Mouse (Mus musculus): Measurements from ENCODE around the gene H2al1f.
"Not testable (repeated sequence)": the region's sequence is repeated elsewhere in the genome, so short reads cannot be mapped to it uniquely, and the experiment has no call there.

H2al1f gene

GRCm38 (mm10) chrX:11314858-11315257 lies at the start of gene H2al1f:
TSS of gene H2al1f (plus strand) at chrX:11315158.
- ATAC-seq (ENCODE audit: insufficient number of reproducible peaks, low FRiP score, low TSS enrichment) = not testable (repeated sequence)

GRCm38 (mm10) chrX:11267791-11268190 lies 47.2 kb upstream of the H2al1f start:
- no peak for ATAC-seq (ENCODE audit: insufficient number of reproducible peaks, low FRiP score, low TSS enrichment)

- ATAC-seq (ENCODE audit: insufficient number of reproducible peaks, low FRiP score, low TSS enrichment) = no peak
Observed at GRCm38 (mm10) chrX:11269074-11269473, 45.9 kb upstream of the H2al1f start.

- no peak for ATAC-seq (ENCODE audit: insufficient number of reproducible peaks, low FRiP score, low TSS enrichment)
Observed at GRCm38 (mm10) chrX:11273190-11273589, 41.8 kb upstream of the H2al1f start.

- no peak for ATAC-seq (ENCODE audit: insufficient number of reproducible peaks, low FRiP score, low TSS enrichment)
Observed at GRCm38 (mm10) chrX:11277083-11277482, 37.9 kb upstream of the H2al1f start.

- no peak for ATAC-seq (ENCODE audit: insufficient number of reproducible peaks, low FRiP score, low TSS enrichment)
Observed at GRCm38 (mm10) chrX:11280741-11281140, 34.2 kb upstream of the H2al1f start.

- no peak for ATAC-seq (ENCODE audit: insufficient number of reproducible peaks, low FRiP score, low TSS enrichment)
Observed at GRCm38 (mm10) chrX:11288306-11288882, 26.6 kb upstream of the H2al1f start.

GRCm38 (mm10) chrX:11289244-11289643 lies 25.7 kb upstream of the H2al1f start:
- no peak for ATAC-seq (ENCODE audit: insufficient number of reproducible peaks, low FRiP score, low TSS enrichment)

- not testable (repeated sequence) for ATAC-seq (ENCODE audit: insufficient number of reproducible peaks, low FRiP score, low TSS enrichment)
Observed at GRCm38 (mm10) chrX:11298957-11299356, 16.0 kb upstream of the H2al1f start, which contains the start of gene H2al1a. TSS of gene H2al1a (plus strand) at chrX:11299257.

GRCm38 (mm10) chrX:11302132-11302531 lies 12.8 kb upstream of the H2al1f start, which contains the start of gene H2al1b:
TSS of gene H2al1b (plus strand) at chrX:11302432.
- not testable (repeated sequence) for ATAC-seq (ENCODE audit: insufficient number of reproducible peaks, low FRiP score, low TSS enrichment)

- ATAC-seq (ENCODE audit: insufficient number of reproducible peaks, low FRiP score, low TSS enrichment) = not testable (repeated sequence)
Observed at GRCm38 (mm10) chrX:11305355-11305754, 9.6 kb upstream of the H2al1f start, which contains the start of gene H2al1c. TSS of gene H2al1c (plus strand) at chrX:11305655.

- not testable (repeated sequence) for ATAC-seq (ENCODE audit: insufficient number of reproducible peaks, low FRiP score, low TSS enrichment)
Observed at GRCm38 (mm10) chrX:11308524-11308923, 6.4 kb upstream of the H2al1f start, which contains the start of gene H2al1d. TSS of gene H2al1d (plus strand) at chrX:11308824.

GRCm38 (mm10) chrX:11311634-11312033 lies 3.3 kb upstream of the H2al1f start, which contains the start of gene H2al1e:
TSS of gene H2al1e (plus strand) at chrX:11311934.
- ATAC-seq (ENCODE audit: insufficient number of reproducible peaks, low FRiP score, low TSS enrichment) = not testable (repeated sequence)

GRCm38 (mm10) chrX:11317956-11318355 lies 3.0 kb downstream of the H2al1f start, which contains the start of gene H2al1g:
TSS of gene H2al1g (plus strand) at chrX:11318256.
- ATAC-seq (ENCODE audit: insufficient number of reproducible peaks, low FRiP score, low TSS enrichment) = not testable (repeated sequence)

- ATAC-seq (ENCODE audit: insufficient number of reproducible peaks, low FRiP score, low TSS enrichment) = not testable (repeated sequence)
Observed at GRCm38 (mm10) chrX:11321192-11321591, 6.2 kb downstream of the H2al1f start, which contains the start of gene H2al1h. TSS of gene H2al1h (plus strand) at chrX:11321492.

- not testable (repeated sequence) for ATAC-seq (ENCODE audit: insufficient number of reproducible peaks, low FRiP score, low TSS enrichment)
Observed at GRCm38 (mm10) chrX:11324359-11324758, 9.4 kb downstream of the H2al1f start, which contains the start of gene H2al1i. TSS of gene H2al1i (plus strand) at chrX:11324659.

GRCm38 (mm10) chrX:11327522-11327921 lies 12.6 kb downstream of the H2al1f start, which contains the start of gene H2al1j:
TSS of gene H2al1j (plus strand) at chrX:11327822.
- ATAC-seq (ENCODE audit: insufficient number of reproducible peaks, low FRiP score, low TSS enrichment) = not testable (repeated sequence)

- 0 out of 2 replicates have a peak, but pooled peaks have one; percentile 20 for ATAC-seq (ENCODE audit: insufficient number of reproducible peaks, low FRiP score, low TSS enrichment)
Observed at GRCm38 (mm10) chrX:11345762-11346161, 30.8 kb downstream of the H2al1f start.

GRCm38 (mm10) chrX:11346756-11347155 lies 31.8 kb downstream of the H2al1f start:
- no peak for ATAC-seq (ENCODE audit: insufficient number of reproducible peaks, low FRiP score, low TSS enrichment)

GRCm38 (mm10) chrX:11360823-11361222 lies 45.9 kb downstream of the H2al1f start:
- ATAC-seq (ENCODE audit: insufficient number of reproducible peaks, low FRiP score, low TSS enrichment) = no peak

- ATAC-seq (ENCODE audit: insufficient number of reproducible peaks, low FRiP score, low TSS enrichment) = no peak
Observed at GRCm38 (mm10) chrX:11361261-11361660, 46.3 kb downstream of the H2al1f start.

- ATAC-seq (ENCODE audit: insufficient number of reproducible peaks, low FRiP score, low TSS enrichment) = peak; percentile 72
Observed at GRCm38 (mm10) chrX:11363890-11364289, 48.9 kb downstream of the H2al1f start.

Data from cerebellum, adult (tissue).